Mouse (Mus musculus) heart, embryonic 13.5 days (tissue): Measurements from ENCODE around the gene Slc6a18. TPM values are rescaled to one million over a fixed set of nuclear protein-coding genes. Genes with fewer than 3 reads are reported as not detected.
"Not testable (repeated sequence)": the region's sequence is repeated elsewhere in the genome, so short reads cannot be mapped to it uniquely, and the experiment has no call there.

Experiments
- ATAC-seq: fragments of 200-750 bp; cut with Nextera tagmentation; 2 replicates; pipeline ENCODE4 v1.8.0; 2017; ENCODE audit warnings: moderate TSS enrichment; ENCODE audit not compliant: insufficient number of reproducible peaks, low FRiP score, low TSS enrichment; ENCODE audit errors: extremely low read depth
- H3K27ac ChIP-seq: fragments of 300-500 bp; sonication (generic); replicated peaks from 2 replicates; pipeline ENCODE4 v1.5.1; 2015; ENCODE audit warnings: moderate library complexity, mild to moderate bottlenecking, inconsistent platforms
- H3K27me3 ChIP-seq: fragments of 300-500 bp; sonication (generic); replicated peaks from 2 replicates; pipeline ENCODE4 v1.6.1; 2015; ENCODE audit warnings: mild to moderate bottlenecking, inconsistent platforms
- H3K36me3 ChIP-seq: fragments of 300-500 bp; sonication (generic); 2 replicates; pipeline ENCODE4 v1.6.1; 2015; ENCODE audit warnings: mild to moderate bottlenecking, inconsistent platforms
- H3K4me1 ChIP-seq: fragments of 300-500 bp; sonication (generic); 2 replicates; pipeline ENCODE4 v1.6.1; 2015; ENCODE audit warnings: inconsistent platforms
- H3K4me2 ChIP-seq: fragments of 300-500 bp; sonication (generic); 2 replicates; pipeline ENCODE4 v1.6.1; 2015; ENCODE audit warnings: inconsistent platforms, mild to moderate bottlenecking, moderate library complexity
- H3K4me3 ChIP-seq: fragments of 300-500 bp; sonication (generic); 2 replicates; pipeline ENCODE4 v1.5.1; 2015; ENCODE audit warnings: moderate library complexity, mild to moderate bottlenecking, inconsistent platforms
- H3K9ac ChIP-seq: fragments of 300-500 bp; sonication (generic); 2 replicates; pipeline ENCODE4 v1.6.1; 2015; ENCODE audit warnings: inconsistent platforms, mild to moderate bottlenecking, moderate library complexity
- H3K9me3 ChIP-seq: fragments of 300-500 bp; sonication (generic); 2 replicates; pipeline ENCODE4 v1.6.1; 2016; ENCODE audit warnings: inconsistent platforms
- WGBS: fragments of 180-500 bp; shearing (Covaris S2); methylation state at CpG from one replicate; pipeline ENCODE4 v1.1.7; 2015; ENCODE audit warnings: mixed read lengths; 5-methylcytosine and 5-hydroxymethylcytosine counted together
- polyA plus RNA-seq: library from polyadenylated mRNA; unstranded; fragments of >200 nt; fragmentation: Nextera tagmentation; extraction: Ambion mirVana; gene quantifications from 2 replicates; pipeline ENCODE4 v1.2.1, GENCODE M21; 2015

Slc6a18 gene
- polyA plus RNA-seq, 1 experiment from 2014 or later: not detected

DNA sequence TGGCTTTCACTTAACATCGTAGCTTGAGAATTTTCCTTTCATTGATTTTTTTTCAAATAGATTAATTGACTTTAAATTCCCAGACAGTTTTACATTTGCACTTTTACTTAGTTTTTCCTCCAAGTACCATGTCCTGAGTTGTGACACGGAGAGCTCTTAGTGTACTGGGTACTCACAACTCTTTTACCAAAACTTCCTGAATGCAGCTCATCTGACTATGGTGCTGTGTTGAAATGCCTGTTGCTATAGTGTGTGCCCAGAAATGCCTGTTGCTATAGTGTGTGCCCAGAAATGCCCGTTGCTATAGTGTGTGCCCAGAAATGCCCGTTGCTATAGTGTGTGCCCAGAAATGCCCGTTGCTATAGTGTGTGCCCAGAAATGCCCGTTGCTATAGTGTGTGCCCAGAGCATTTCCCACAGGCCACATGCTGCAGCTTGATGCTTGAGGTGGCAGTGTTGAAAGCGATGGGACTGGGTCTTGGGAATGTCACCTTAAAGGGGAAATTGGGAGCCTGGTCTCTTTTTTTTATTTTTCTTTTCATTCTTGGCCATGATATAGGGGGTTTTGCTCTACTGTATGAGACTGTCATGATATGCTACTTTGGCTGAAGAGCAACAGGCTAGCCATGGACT is 27.0 kb upstream of the Slc6a18 start, which contains the start of gene Slc6a19:
Slc6a19 (minus strand) TSS at position 172 of the 632 bp plus-strand sequence.
- Histone ChIP-seq H3K9ac (no peak within 1 kb of the TSS), H3K4me3 (no peak within 1 kb of the TSS), H3K4me2 (no peak within 1 kb of the TSS), H3K27ac (no peak within 1 kb of the TSS), H3K27me3 (no peaks in the 10 kb centered on the region), H3K9me3 (no peaks in the 10 kb centered on the region), H3K36me3 (no peaks in the 10 kb centered on the region), H3K4me1 (no peaks in the 10 kb centered on the region)
- 78% methylated on average over 7 of the region's 7 CpGs for WGBS
- ATAC-seq: no peak

GRCm38 (mm10) chr13:73703486-73703885 is 25.7 kb upstream of the Slc6a18 start:
- H3K4me2 ChIP-seq, H3K4me3 ChIP-seq, H3K4me1 ChIP-seq, H3K9me3 ChIP-seq, H3K36me3 ChIP-seq, H3K9ac ChIP-seq, H3K27ac ChIP-seq, ATAC-seq, H3K27me3 ChIP-seq: not testable (repeated sequence)
- WGBS: 38% methylated on average over 4 of the region's 4 CpGs

GRCm38 (mm10) chr13:73702776-73703175 is 25.0 kb upstream of the Slc6a18 start:
- WGBS: 59% methylated on average over 4 of the region's 4 CpGs
- Histone ChIP-seq H3K27me3 (no peaks in the 10 kb centered on the region), H3K4me1 (no peaks in the 10 kb centered on the region), H3K9me3 (no peaks in the 10 kb centered on the region), H3K27ac (no peak overlapping the region), H3K4me3 (no peak overlapping the region), H3K4me2 (no peak overlapping the region), H3K36me3 (no peaks in the 10 kb centered on the region), H3K9ac (no peak overlapping the region)
- ATAC-seq: no peak

GRCm38 (mm10) chr13:73701161-73701883 is 23.5 kb upstream of the Slc6a18 start:
- Histone ChIP-seq H3K27me3 (peaks cover 6% of the 10 kb centered on the region; the same call in 1 of the 2 replicates), H3K9me3 (no peaks in the 10 kb centered on the region), H3K36me3 (no peaks in the 10 kb centered on the region), H3K4me1 (no peaks in the 10 kb centered on the region), H3K4me3 (no peak overlapping the region), H3K9ac (no peak overlapping the region), H3K27ac (no peak overlapping the region), H3K4me2 (no peak overlapping the region)
- no peak for ATAC-seq
- WGBS: 69% methylated on average over 9 of the region's 9 CpGs

DNA sequence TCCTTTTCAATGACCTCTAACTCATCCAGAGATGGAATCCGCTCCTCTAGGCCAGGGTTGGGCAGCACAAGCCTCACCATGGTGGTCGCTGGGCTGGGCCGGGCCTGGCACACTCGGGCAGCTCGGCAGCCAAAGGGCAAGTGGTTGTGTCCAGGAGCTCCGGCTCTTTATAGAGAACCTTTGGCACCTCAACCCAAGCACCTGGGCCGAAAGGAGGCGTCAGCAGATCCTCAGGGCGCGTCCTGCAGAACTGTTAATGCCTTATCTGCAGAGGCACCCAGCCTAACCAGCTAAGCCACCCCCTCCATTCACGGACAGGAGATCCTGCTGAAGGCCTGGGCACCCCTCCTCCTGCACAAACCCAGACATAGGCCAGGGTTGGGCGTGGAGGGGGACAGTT is 22.7 kb upstream of the Slc6a18 start:
- no peak overlapping the region for H3K9ac ChIP-seq
- WGBS: 83% methylated on average over 12 of the region's 12 CpGs
- no peak overlapping the region for H3K4me3 ChIP-seq
- H3K27ac ChIP-seq: no peak overlapping the region
- H3K4me1 ChIP-seq: no peaks in the 10 kb centered on the region
- no peak for ATAC-seq
- no peaks in the 10 kb centered on the region for H3K9me3 ChIP-seq
- no peak overlapping the region for H3K4me2 ChIP-seq
- peaks cover 8% of the 10 kb centered on the region; the same call in 1 of the 2 replicates for H3K27me3 ChIP-seq
- H3K36me3 ChIP-seq: no peaks in the 10 kb centered on the region

DNA sequence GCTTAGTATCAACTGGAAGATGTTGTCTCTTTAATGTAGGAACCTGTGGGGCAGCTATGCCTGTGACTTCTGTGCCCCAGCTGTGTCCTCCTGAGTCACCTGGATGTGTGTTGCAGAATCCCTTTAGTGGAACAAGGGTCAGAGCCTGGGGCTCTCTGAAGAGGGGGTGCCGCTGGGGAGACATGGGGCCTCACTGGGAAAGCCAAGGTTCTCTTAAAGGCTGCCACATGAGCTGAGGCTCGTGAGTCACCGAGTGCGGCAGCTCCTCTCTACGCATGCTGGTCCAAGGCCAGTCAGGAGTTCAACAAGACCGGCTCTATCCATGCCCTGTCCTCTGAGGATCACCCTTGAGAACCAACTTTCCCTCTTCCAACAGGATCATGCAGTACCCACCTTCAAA is 21.9 kb upstream of the Slc6a18 start:
- WGBS: 81% methylated on average over 6 of the region's 6 CpGs
- Histone ChIP-seq H3K27me3 (peaks cover 8% of the 10 kb centered on the region; the same call in 1 of the 2 replicates), H3K27ac (no peak overlapping the region), H3K9ac (no peak overlapping the region), H3K36me3 (no peaks in the 10 kb centered on the region), H3K4me2 (no peak overlapping the region), H3K9me3 (no peaks in the 10 kb centered on the region), H3K4me3 (no peak overlapping the region), H3K4me1 (no peaks in the 10 kb centered on the region)
- ATAC-seq: no peak

GRCm38 (mm10) chr13:73696529-73696928 is 18.7 kb upstream of the Slc6a18 start:
- Histone ChIP-seq H3K9ac (no peak overlapping the region), H3K9me3 (no peaks in the 10 kb centered on the region), H3K27ac (no peak overlapping the region), H3K36me3 (no peaks in the 10 kb centered on the region), H3K4me2 (no peak overlapping the region), H3K27me3 (peaks cover 8% of the 10 kb centered on the region; the same call in 1 of the 2 replicates), H3K4me1 (no peaks in the 10 kb centered on the region), H3K4me3 (no peak overlapping the region)
- WGBS: 52% methylated on average over 3 of the region's 3 CpGs
- no peak for ATAC-seq

DNA sequence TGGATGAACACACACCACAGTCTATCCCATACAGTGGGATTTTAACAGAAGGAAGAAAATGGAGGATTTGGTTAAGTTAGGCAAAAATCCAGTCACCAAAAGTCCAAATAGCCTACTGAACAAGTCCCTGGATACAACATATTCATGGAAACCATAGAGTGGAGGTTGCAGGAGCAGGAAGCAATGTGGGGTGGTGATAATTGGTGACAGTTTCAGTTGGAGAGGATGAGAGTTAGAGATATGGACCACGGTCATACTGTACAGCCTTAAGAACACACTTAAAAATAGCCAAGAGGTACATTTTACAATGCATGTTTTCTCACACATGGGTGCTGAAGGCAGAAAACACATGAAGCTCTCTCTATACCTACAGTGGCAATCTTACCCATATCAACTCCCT is 17.1 kb upstream of the Slc6a18 start:
- no peak for ATAC-seq
- no peaks in the 10 kb centered on the region for H3K4me1 ChIP-seq
- 37% methylated on average over 1 of the region's 1 CpGs for WGBS
- no peak overlapping the region for H3K4me2 ChIP-seq
- H3K36me3 ChIP-seq: no peaks in the 10 kb centered on the region
- H3K9ac ChIP-seq: no peak overlapping the region
- no peak overlapping the region for H3K4me3 ChIP-seq
- H3K9me3 ChIP-seq: no peaks in the 10 kb centered on the region
- peaks cover 16% of the 10 kb centered on the region; the same call in 1 of the 2 replicates for H3K27me3 ChIP-seq
- H3K27ac ChIP-seq: no peak overlapping the region

DNA sequence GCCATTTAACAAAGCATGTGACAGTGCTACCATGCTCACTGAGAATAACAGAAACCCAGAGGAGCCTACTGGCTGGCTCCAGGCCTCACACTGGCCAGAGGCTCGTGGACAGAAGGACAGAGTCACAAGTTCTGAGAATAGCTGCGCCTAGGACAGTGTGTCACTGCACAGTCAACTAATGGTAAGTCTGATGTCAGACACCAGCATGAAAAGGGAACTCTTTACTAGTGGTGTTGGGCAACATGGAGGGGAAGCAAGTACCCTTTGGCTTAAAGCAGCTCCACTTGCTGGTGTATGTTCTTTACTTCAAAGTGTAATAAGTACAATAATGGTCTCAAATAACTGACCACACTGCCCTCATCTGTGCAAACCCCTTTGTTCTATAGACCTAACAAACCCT is 15.5 kb upstream of the Slc6a18 start:
- H3K9ac ChIP-seq: no peak overlapping the region
- H3K4me1 ChIP-seq: no peaks in the 10 kb centered on the region
- no peaks in the 10 kb centered on the region for H3K9me3 ChIP-seq
- WGBS: 51% methylated on average over 2 of the region's 2 CpGs
- no peak for ATAC-seq
- peaks cover 26% of the 10 kb centered on the region for H3K27me3 ChIP-seq
- H3K4me3 ChIP-seq: no peak overlapping the region
- H3K27ac ChIP-seq: no peak overlapping the region
- no peak overlapping the region for H3K4me2 ChIP-seq
- no peaks in the 10 kb centered on the region for H3K36me3 ChIP-seq

- Histone ChIP-seq H3K4me3 (no peak overlapping the region), H3K4me1 (no peaks in the 10 kb centered on the region), H3K9me3 (no peaks in the 10 kb centered on the region), H3K27me3 (peaks cover 26% of the 10 kb centered on the region), H3K9ac (no peak overlapping the region), H3K27ac (no peak overlapping the region), H3K4me2 (no peak overlapping the region), H3K36me3 (no peaks in the 10 kb centered on the region)
- 28% methylated on average over 10 of the region's 10 CpGs for WGBS
- ATAC-seq: no peak
These were observed 14.5 kb upstream of the Slc6a18 start for GRCm38 (mm10) chr13:73692249-73692868.

DNA sequence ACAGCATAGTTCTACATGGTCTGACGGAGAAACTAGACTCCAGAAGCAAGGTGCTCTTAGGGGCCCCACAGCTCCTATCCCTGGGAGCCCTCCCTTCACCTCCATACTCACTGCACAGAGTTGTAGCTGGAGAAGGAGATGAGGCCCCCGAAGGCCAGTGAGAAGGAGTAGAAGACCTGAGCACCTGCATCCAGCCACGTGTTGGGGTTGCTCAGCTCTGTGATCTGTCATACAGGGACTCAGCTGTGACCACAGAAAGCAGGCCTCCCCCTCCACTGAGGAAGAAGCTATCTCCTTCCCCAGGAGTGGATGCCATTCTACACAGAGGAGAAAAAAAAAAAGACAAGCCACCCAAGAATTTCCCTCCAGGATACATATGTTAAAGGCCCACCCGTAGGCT is 11.1 kb upstream of the Slc6a18 start:
- Histone ChIP-seq H3K27ac (no peak overlapping the region), H3K4me1 (no peaks in the 10 kb centered on the region), H3K27me3 (peaks cover 18% of the 10 kb centered on the region), H3K4me3 (no peak overlapping the region), H3K4me2 (no peak overlapping the region), H3K9ac (no peak overlapping the region), H3K36me3 (no peaks in the 10 kb centered on the region), H3K9me3 (no peaks in the 10 kb centered on the region)
- whole genome bisulfite sequencing: 64% methylated on average over 4 of the region's 4 CpGs
- ATAC-seq: no peak
